Mouse (Mus musculus): ENCODE measurements around the gene Map3k7. TPM values are rescaled to one million over a fixed set of nuclear protein-coding genes. Genes with fewer than 3 reads are reported as not detected.

Gene Map3k7
- polyA plus RNA-seq (2015; fragmentation: Nextera tagmentation; extraction: Ambion mirVana): 32.6 and 33.6 TPM in 2 replicates

DNA sequence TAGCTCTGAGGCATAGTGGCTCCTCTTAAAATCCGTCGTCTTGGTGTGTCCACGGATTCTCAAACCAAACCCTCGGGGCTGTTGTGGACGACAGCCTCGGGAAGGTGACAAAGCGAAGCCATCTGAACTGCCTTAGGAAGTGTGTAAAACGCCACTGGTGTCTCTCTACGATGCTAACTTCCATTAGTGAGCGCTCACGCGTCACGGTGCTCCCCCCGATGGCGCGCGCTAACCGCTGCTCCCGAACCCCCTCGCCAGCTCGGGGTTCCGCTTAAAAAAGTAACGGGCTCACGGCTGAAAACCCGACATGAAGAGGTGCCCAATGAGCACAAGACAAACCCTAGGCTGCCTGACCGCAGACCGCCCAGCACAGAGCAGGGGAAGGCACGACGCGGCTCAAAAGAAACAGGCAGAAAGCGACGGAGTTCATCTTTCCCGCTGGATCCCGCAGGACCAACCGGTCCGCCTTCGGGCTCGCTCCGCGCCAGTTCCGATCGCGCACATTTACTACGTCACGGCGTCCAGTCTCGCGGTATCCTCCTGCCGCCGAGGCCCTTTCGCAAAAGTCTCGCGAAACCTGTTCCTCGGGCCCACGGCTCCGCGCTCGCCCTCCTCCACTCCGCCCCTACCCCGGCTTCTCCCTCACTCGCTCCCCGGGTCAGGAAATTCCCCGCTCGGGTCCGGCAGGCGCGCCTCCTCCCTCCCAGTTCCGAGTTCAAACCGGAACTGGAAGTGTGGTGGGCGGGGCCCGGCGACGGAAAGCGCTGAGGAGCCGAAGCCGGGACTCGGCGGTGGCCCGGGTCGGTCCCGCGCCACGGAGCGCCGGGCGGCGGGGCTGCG is at the start of gene Map3k7:
Gene Map3k7 (plus strand): TSS at position 744 of the 840 bp plus-strand sequence.
- Histone ChIP-seq H3K9me3 (replicated peaks) (no peaks in the 10 kb centered on the region), H3K9ac (peak within 1 kb of the TSS; percentile 91), H3K4me2 (peak within 1 kb of the TSS; percentile 87), H3K27me3 (no peaks in the 10 kb centered on the region), H3K27ac (peak within 1 kb of the TSS; percentile 98), H3K36me3 (ENCODE audit: poor library complexity, severe bottlenecking) (no peaks in the 10 kb centered on the region), H3K4me1 (peaks cover 26% of the 10 kb centered on the region), H3K4me3 (peak within 1 kb of the TSS; percentile 82)
- ATAC-seq: peak; percentile 96
- under 1% methylated on average over 87 of the region's 88 CpGs for WGBS

DNA sequence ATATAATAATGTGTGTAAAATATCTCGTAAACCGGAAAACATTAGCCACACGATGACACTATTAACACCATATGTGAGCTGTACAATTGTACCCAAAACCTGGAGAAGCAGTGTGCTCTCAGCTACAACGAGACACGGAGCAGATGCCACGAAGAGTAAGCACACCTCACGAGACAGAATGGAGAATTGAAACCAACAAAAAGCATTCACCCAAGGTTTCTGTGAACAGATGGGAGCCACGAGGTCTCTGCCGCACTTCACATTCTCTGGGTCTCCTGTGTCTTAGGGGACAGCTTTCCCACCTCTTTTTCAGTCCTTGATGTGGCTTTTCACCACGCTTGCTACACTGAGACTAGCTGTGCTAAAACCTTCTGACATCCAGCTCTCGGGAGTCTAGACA is 48.8 kb upstream of the Map3k7 start:
- Histone ChIP-seq H3K4me2 (no peak overlapping the region), H3K9ac (no peak overlapping the region), H3K27ac (no peak overlapping the region), H3K27me3 (peaks cover 5% of the 10 kb centered on the region; the same call in 1 of the 2 replicates), H3K36me3 (ENCODE audit: poor library complexity, severe bottlenecking) (no peaks in the 10 kb centered on the region), H3K4me3 (no peak overlapping the region), H3K4me1 (no peaks in the 10 kb centered on the region), H3K9me3 (replicated peaks) (no peaks in the 10 kb centered on the region)
- 0 out of 2 replicates have a peak, but pooled peaks have one; percentile 27 for ATAC-seq
- 72% methylated on average over 11 of the region's 11 CpGs for WGBS

DNA sequence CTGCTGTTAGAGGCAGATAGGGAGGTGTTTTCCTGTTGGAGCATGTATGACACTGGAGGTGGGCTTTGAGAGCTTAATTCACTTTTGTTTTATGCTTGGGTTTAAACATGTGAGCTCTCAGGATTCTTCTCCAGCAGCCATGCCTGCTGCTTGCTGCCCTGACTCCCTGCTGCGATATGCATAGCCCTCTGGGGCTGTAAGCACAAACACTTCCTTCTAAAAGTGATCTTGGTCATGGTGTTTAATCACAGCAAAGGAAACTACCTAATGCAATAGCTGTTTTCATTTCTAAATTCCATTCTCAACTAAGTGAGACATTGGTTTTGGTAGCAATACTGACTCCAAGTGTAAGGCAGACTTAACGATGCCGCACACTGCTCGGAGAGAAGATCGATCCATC is 45.2 kb upstream of the Map3k7 start:
- WGBS: 94% methylated on average over 5 of the region's 5 CpGs
- peaks cover 11% of the 10 kb centered on the region; the same call in 1 of the 2 replicates for H3K27me3 ChIP-seq
- no peak for ATAC-seq
- no peaks in the 10 kb centered on the region for H3K36me3 ChIP-seq (ENCODE audit: poor library complexity, severe bottlenecking)
- no peak overlapping the region for H3K4me3 ChIP-seq
- no peak overlapping the region for H3K4me2 ChIP-seq
- no peak overlapping the region for H3K27ac ChIP-seq
- no peaks in the 10 kb centered on the region for H3K4me1 ChIP-seq
- H3K9me3 ChIP-seq (replicated peaks): no peaks in the 10 kb centered on the region
- H3K9ac ChIP-seq: no peak overlapping the region

DNA sequence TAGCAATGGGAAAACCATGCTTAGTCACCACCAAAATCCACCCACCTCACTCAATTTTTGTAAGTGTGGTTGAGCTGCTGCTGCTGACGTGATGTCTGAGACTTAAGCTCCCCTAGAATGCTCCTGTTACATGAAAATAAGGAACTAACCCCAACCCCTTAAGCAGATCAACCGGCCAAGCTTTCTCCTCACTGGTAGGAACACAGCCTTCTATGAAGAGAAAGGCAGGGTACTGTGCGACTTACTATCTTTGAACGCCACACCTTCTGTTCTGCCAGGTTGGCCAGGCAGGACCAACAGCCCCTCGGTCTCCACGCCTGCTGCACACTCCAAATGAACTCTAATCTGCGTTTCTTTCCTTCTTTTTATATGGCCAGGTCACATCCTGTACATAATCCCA is 41.7 kb upstream of the Map3k7 start:
- H3K27me3 ChIP-seq: peaks cover 11% of the 10 kb centered on the region; the same call in 1 of the 2 replicates
- no peak for ATAC-seq
- 46% methylated on average over 7 of the region's 7 CpGs for WGBS

GRCm38 (mm10) chr4:31923437-31923836 is 40.5 kb upstream of the Map3k7 start:
- Histone ChIP-seq H3K27ac (no peak overlapping the region), H3K4me3 (no peak overlapping the region), H3K4me1 (peaks cover 5% of the 10 kb centered on the region; the same call in 1 of the 2 replicates), H3K27me3 (peaks cover 11% of the 10 kb centered on the region; the same call in 1 of the 2 replicates), H3K9me3 (replicated peaks) (no peaks in the 10 kb centered on the region), H3K36me3 (ENCODE audit: poor library complexity, severe bottlenecking) (no peaks in the 10 kb centered on the region), H3K9ac (no peak overlapping the region), H3K4me2 (no peak overlapping the region)
- ATAC-seq: no peak
- WGBS: 57% methylated on average over 8 of the region's 8 CpGs

More for the DNA sequence above, 41.7 kb upstream of the Map3k7 start:
- Histone ChIP-seq H3K4me3 (no peak overlapping the region), H3K36me3 (ENCODE audit: poor library complexity, severe bottlenecking) (no peaks in the 10 kb centered on the region), H3K9ac (no peak overlapping the region), H3K4me2 (no peak overlapping the region), H3K9me3 (replicated peaks) (no peaks in the 10 kb centered on the region), H3K4me1 (peaks cover 5% of the 10 kb centered on the region; the same call in 1 of the 2 replicates), H3K27ac (no peak overlapping the region)

DNA sequence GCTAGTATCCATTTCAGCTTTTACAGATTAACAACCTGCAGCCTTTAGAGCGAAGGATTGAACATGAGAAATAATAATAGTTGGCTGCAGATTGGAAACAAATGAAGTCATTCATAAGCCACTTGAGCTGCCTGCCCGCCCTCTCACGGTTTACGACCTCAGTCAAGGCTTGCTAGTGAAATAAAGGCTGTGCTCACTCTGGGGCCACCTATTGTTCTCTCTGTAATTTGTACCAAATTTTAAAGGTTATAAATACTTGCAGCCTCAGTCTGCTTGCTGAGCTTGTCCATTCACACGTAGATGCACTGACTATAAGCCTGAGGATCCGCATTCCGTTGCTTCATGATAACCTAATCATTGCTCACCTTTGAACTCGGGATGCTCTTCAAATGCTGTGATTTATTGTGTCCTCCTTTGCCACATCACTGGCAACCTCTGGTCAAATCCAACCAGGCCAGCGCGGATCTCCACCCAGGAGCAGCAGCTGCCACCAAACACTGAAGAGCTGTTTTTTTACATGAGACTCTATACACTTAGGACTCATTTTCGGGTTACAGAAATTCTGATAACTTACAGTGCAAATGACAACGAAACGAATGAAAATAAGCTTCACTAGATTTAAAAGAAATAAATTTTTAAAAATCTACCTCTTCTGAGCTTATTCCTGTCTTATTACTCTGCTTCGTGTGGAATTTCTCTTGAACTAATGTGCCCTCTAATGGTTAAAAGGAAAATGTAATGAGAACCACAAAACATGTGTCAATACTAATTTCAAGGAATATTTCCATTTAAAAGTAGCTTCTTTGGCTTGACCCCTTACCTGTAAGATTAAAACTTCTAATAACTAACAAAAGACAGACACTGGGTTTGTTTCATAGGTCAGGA is 39.4 kb upstream of the Map3k7 start:
- peaks cover 5% of the 10 kb centered on the region; the same call in 1 of the 2 replicates for H3K4me1 ChIP-seq
- ATAC-seq: 0 out of 2 replicates have a peak, but pooled peaks have one; percentile 43
- H3K9ac ChIP-seq: no peak overlapping the region
- no peak overlapping the region for H3K27ac ChIP-seq
- no peaks in the 10 kb centered on the region for H3K9me3 ChIP-seq (replicated peaks)
- 39% methylated on average over 14 of the region's 14 CpGs for WGBS
- H3K36me3 ChIP-seq (ENCODE audit: poor library complexity, severe bottlenecking): no peaks in the 10 kb centered on the region
- no peak overlapping the region for H3K4me2 ChIP-seq
- H3K4me3 ChIP-seq: no peak overlapping the region
- H3K27me3 ChIP-seq: 0 out of 2 replicates have a peak, but pooled peaks cover 7% of the 10 kb centered on the region

GRCm38 (mm10) chr4:31933171-31933570 is 30.7 kb upstream of the Map3k7 start:
- no peak for ATAC-seq
- Histone ChIP-seq H3K9ac (no peak overlapping the region), H3K4me2 (no peak overlapping the region), H3K36me3 (ENCODE audit: poor library complexity, severe bottlenecking) (no peaks in the 10 kb centered on the region), H3K27me3 (no peaks in the 10 kb centered on the region), H3K27ac (no peak overlapping the region), H3K9me3 (replicated peaks) (no peaks in the 10 kb centered on the region), H3K4me3 (no peak overlapping the region), H3K4me1 (peaks cover 29% of the 10 kb centered on the region)
- WGBS: 26% methylated on average over 3 of the region's 3 CpGs

GRCm38 (mm10) chr4:31935831-31936306 is 28.0 kb upstream of the Map3k7 start:
- no peak for ATAC-seq
- H3K4me3 ChIP-seq: no peak overlapping the region
- no peaks in the 10 kb centered on the region for H3K9me3 ChIP-seq (replicated peaks)
- WGBS: 68% methylated on average over 3 of the region's 3 CpGs
- 0 out of 2 replicates have a peak overlapping the region, but pooled peaks have one; percentile 91 for H3K4me2 ChIP-seq
- H3K27me3 ChIP-seq: no peaks in the 10 kb centered on the region
- H3K4me1 ChIP-seq: peaks cover 29% of the 10 kb centered on the region
- no peak overlapping the region for H3K27ac ChIP-seq
- H3K36me3 ChIP-seq (ENCODE audit: poor library complexity, severe bottlenecking): no peaks in the 10 kb centered on the region
- H3K9ac ChIP-seq: no peak overlapping the region

DNA sequence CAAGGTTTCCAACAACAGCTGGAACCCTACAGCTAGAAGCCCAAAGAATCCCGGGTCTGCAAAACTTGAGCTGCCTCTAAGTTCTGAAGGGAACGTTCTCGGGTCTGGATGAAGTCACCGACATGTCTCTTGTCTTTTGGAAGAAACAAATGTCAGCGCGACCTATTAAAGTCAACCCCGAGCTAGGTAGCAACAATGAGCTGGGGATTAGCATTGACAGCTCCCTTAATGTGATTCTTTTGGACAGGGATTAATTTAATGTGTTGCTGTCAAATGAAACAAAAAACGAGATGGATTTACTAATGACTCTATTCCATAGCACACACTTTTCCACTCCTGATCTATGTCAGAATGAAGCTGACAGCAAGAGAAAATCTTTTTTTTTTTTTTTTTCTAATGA is 27.5 kb upstream of the Map3k7 start:
- Histone ChIP-seq H3K4me3 (no peak overlapping the region), H3K4me1 (peaks cover 29% of the 10 kb centered on the region), H3K9ac (no peak overlapping the region), H3K27ac (no peak overlapping the region), H3K4me2 (peak overlapping the region; percentile 91), H3K9me3 (replicated peaks) (no peaks in the 10 kb centered on the region), H3K36me3 (ENCODE audit: poor library complexity, severe bottlenecking) (no peaks in the 10 kb centered on the region), H3K27me3 (no peaks in the 10 kb centered on the region)
- ATAC-seq: peak; percentile 23; the same call in 1 of the 2 replicates
- 1% methylated on average over 8 of the region's 8 CpGs for WGBS

GRCm38 (mm10) chr4:31936911-31937375 is 27.0 kb upstream of the Map3k7 start:
- H3K27ac ChIP-seq: peak overlapping the region; percentile 61; the same call in 1 of the 2 replicates
- H3K4me3 ChIP-seq: peak overlapping the region; percentile 51
- H3K4me1 ChIP-seq: peaks cover 29% of the 10 kb centered on the region
- 1% methylated on average over 15 of the region's 15 CpGs for WGBS
- H3K9me3 ChIP-seq (replicated peaks): no peaks in the 10 kb centered on the region
- H3K9ac ChIP-seq: peak overlapping the region; percentile 79
- no peaks in the 10 kb centered on the region for H3K27me3 ChIP-seq
- H3K36me3 ChIP-seq (ENCODE audit: poor library complexity, severe bottlenecking): no peaks in the 10 kb centered on the region
- peak overlapping the region; percentile 91 for H3K4me2 ChIP-seq
- no peak for ATAC-seq

DNA sequence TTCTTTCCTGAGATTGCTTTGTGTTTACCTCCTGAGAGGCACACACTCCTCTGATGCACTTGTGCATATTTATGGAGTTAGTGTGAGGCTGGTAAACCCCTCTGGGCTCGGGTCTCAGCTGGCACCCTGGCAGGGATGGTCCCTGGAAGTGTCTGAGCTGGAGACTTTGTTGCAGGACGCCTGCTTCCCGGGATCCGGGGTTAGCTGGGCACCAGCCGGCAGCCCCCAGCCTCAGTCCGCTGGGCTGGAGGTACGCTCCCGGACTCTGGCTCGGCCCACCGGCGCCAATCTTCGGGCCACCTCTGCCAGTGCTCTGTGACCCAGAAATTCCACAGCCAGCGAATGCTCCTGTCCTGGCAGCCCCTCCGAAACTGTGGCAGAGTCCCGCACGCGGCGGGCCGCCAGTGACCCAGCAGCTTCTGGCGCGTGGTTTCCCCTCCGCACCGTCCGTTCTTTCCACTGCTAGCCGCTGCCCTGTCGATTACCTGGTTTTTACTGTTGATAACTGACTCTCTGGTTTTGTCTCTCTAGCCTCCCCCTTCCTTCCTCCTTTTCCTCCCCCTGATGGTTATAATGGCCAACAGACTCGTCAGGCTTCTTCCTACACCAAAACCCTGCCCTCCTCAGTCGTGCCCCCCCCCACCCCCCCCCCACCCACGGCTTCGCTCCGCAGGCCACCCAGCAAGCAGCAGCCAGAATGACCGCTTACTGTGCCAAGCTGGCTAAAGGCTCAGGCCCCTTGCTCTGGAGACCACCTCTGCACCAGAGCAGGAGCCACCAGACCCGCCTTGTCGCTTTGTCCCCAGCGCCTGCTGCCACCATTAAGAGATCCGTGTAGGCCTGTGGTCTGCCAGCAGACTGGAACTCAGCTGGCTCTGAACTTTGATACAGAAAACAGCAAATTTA is 26.3 kb upstream of the Map3k7 start:
- H3K9me3 ChIP-seq (replicated peaks): no peaks in the 10 kb centered on the region
- H3K4me2 ChIP-seq: peak overlapping the region; percentile 91
- peak overlapping the region; percentile 79 for H3K9ac ChIP-seq
- no peaks in the 10 kb centered on the region for H3K36me3 ChIP-seq (ENCODE audit: poor library complexity, severe bottlenecking)
- WGBS: 1% methylated on average over 36 of the region's 36 CpGs
- ATAC-seq: peak; percentile 75
- H3K27ac ChIP-seq: peak overlapping the region; percentile 61; the same call in 1 of the 2 replicates
- peaks cover 26% of the 10 kb centered on the region for H3K4me1 ChIP-seq
- H3K27me3 ChIP-seq: no peaks in the 10 kb centered on the region
- peak overlapping the region; percentile 51 for H3K4me3 ChIP-seq

Data from forebrain, embryonic 13.5 days (tissue).